Mouse (Mus musculus) cerebellum, adult 2 months (tissue): ENCODE measurements around the gene Slc22a2. TPM values are rescaled to one million over a fixed set of nuclear protein-coding genes. Genes with fewer than 3 reads are reported as not detected.
"Not testable (repeated sequence)": the region's sequence is repeated elsewhere in the genome, so short reads cannot be mapped to it uniquely, and the experiment has no call there.

Source experiments
- DNase-seq, 2 experiments: peaks; one replicate each; pipeline ENCODE4 v3.0.0; 2021
- H3K27ac ChIP-seq: fragments of 200-500 bp; 2 replicates; pipeline ENCODE4 v1.5.1; 2012; ENCODE audit warnings: low read length, control low read depth, inconsistent platforms; ENCODE audit not compliant: insufficient read depth
- H3K27me3 ChIP-seq: fragments of 200-500 bp; 2 replicates; pipeline ENCODE4 v1.6.1; 2012; ENCODE audit warnings: inconsistent platforms, mild to moderate bottlenecking, low read length, moderate library complexity; ENCODE audit not compliant: control insufficient read depth, insufficient read depth
- H3K4me1 ChIP-seq: fragments of 200-500 bp; 2 replicates; pipeline ENCODE4 v1.6.1; 2011; ENCODE audit warnings: low read length; ENCODE audit not compliant: control insufficient read depth, insufficient read depth
- H3K4me3 ChIP-seq: fragments of 200-500 bp; replicated peaks from 2 replicates; pipeline ENCODE3; 2011; ENCODE audit warnings: mild to moderate bottlenecking, low read depth, low read length, control low read depth; ENCODE audit not compliant: insufficient read depth
- CTCF ChIP-seq: fragments of 200-500 bp; IDR thresholded peaks from 2 replicates; pipeline ENCODE4 v1.5.1; 2011; ENCODE audit warnings: low read depth, mild to moderate bottlenecking, control low read depth, low read length, moderate library complexity, borderline replicate concordance; ENCODE audit not compliant: insufficient read depth
- POLR2A ChIP-seq: fragments of 200-500 bp; IDR thresholded peaks from 2 replicates; pipeline ENCODE4 v1.6.1; 2011; ENCODE audit warnings: low read length, control low read depth, borderline replicate concordance; ENCODE audit not compliant: insufficient read depth
- WGBS: fragments of 180-500 bp; shearing (Covaris S2); methylation state at CpG from one replicate; pipeline ENCODE4 v1.1.7; 2018; 5-methylcytosine and 5-hydroxymethylcytosine counted together
- polyA plus RNA-seq: library from polyadenylated mRNA; depleted of rRNA; stranded (reverse); fragments of >200 nt; gene quantifications from 2 replicates; pipeline ENCODE4 v1.2.3, GENCODE M21; 2012; rRNA removed

The Slc22a2 gene
- polyA plus RNA-seq = 0.16 and 0.27 TPM in 2 replicates

DNA sequence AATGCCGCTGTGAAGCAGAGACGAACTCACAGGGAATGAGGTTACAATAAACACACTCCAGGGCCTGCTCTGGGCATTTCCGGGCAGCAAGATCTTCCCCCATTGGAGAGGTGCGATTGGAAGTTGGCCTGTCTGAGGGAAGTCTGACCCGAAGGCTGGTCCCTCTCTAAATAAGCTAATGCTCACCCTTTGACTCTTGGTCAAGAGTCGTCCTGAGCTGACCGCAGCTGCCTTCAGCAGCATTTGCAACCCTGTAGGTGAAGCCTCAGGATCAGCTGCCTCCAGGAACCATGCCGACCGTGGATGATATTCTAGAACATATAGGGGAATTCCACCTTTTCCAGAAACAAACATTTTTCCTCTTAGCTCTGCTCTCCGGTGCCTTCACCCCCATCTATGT is at the start of gene Slc22a2:
TSS of gene Slc22a2 (plus strand) at position 142 of the 400 bp plus-strand sequence.
- Histone ChIP-seq H3K4me3 (no peak within 1 kb of the TSS), H3K4me1 (peaks cover 3% of the 10 kb centered on the region; the same call in 1 of the 2 replicates), H3K27ac (no peak within 1 kb of the TSS), H3K27me3 (no peaks in the 10 kb centered on the region; the same call in 1 of the 2 replicates)
- WGBS = 87% methylated on average over 10 of the region's 10 CpGs
- DNase-seq = no peak
- TF ChIP-seq CTCF (no peak), POLR2A (no peak)

- peak; percentile 61 to 64 for DNase-seq
- Histone ChIP-seq H3K27me3 (no peaks in the 10 kb centered on the region), H3K4me3 (no peak overlapping the region), H3K4me1 (no peaks in the 10 kb centered on the region), H3K27ac (no peak overlapping the region)
- TF ChIP-seq CTCF (peak; percentile 80), POLR2A (no peak)
- 50% methylated on average over 13 of the region's 13 CpGs for WGBS
Observed at GRCm38 (mm10) chr17:12534353-12535145, 49.4 kb upstream of the Slc22a2 start.

- no peaks in the 10 kb centered on the region for H3K27me3 ChIP-seq
- no peak for DNase-seq
- H3K27ac ChIP-seq = no peak overlapping the region
- TF ChIP-seq POLR2A (no peak), CTCF (no peak)
- H3K4me1 ChIP-seq = no peaks in the 10 kb centered on the region
- WGBS = 85% methylated on average over 4 of the region's 4 CpGs
- no peak overlapping the region for H3K4me3 ChIP-seq
Observed at GRCm38 (mm10) chr17:12562215-12562614, 21.7 kb upstream of the Slc22a2 start.

GRCm38 (mm10) chr17:12564481-12565000 is 19.4 kb upstream of the Slc22a2 start:
- DNase-seq, H3K27me3 ChIP-seq, H3K27ac ChIP-seq, H3K4me3 ChIP-seq, H3K4me1 ChIP-seq: not testable (repeated sequence)
- WGBS = 89% methylated on average over 6 of the region's 6 CpGs

DNA sequence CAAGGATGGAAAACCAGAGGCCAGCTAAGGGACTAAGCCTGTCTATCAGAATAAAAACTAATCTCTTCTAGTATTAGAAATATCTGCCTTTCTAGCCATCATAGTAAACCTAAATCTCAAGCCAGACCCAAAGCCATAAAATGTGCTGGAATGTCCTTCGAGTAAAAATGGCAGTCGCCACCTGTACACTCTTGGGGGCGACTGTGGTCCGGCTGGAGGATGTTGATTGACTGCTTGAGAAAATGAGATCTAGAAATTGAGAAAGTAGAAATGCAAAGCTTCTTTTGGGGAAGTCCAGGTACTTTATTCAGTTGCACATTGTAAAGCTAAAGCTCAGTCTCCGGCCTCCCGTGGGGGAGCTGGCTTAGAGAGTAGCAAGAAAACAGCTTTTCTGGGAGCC is 18.5 kb upstream of the Slc22a2 start:
- H3K27ac ChIP-seq = no peak overlapping the region
- H3K4me3 ChIP-seq = no peak overlapping the region
- 91% methylated on average over 6 of the region's 6 CpGs for WGBS
- H3K27me3 ChIP-seq = no peaks in the 10 kb centered on the region
- TF ChIP-seq POLR2A (no peak), CTCF (no peak)
- no peak for DNase-seq
- no peaks in the 10 kb centered on the region for H3K4me1 ChIP-seq

- no peak overlapping the region for H3K4me3 ChIP-seq
- no peak for DNase-seq
- H3K27ac ChIP-seq = no peak overlapping the region
- WGBS = 57% methylated on average over 6 of the region's 6 CpGs
- peaks cover 4% of the 10 kb centered on the region; the same call in 1 of the 2 replicates for H3K4me1 ChIP-seq
- TF ChIP-seq POLR2A (no peak), CTCF (no peak)
- H3K27me3 ChIP-seq = no peaks in the 10 kb centered on the region
Observed at GRCm38 (mm10) chr17:12571316-12571715, 12.6 kb upstream of the Slc22a2 start.

DNA sequence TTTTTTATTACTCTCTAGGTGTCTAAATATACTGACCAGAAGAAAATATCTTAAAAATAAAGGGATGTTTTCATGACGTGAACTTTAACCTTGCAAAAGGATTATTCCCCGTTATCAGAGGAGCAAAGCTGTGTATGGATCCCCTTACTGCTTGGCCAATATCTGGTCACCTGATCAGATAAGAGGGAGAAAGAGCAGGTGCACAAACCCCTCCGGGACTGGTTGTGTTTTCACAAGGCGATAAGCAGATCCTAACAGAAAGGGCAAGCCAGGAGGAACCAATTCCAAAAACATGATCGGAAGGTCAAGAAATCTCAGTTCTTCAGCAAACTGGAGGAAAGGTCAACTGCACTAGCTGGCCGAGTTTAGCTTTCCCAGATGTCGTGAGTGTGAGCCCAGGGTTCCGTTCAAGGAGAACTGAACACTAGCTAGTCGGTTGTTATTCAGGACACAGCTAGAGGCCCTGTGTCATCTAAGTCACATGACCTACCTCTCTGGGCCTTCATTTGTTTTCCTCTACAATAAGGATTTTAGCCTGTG is 11.9 kb upstream of the Slc22a2 start:
- WGBS = 76% methylated on average over 9 of the region's 9 CpGs
- Histone ChIP-seq H3K4me3 (no peak overlapping the region), H3K4me1 (peaks cover 4% of the 10 kb centered on the region; the same call in 1 of the 2 replicates), H3K27ac (no peak overlapping the region), H3K27me3 (no peaks in the 10 kb centered on the region)
- DNase-seq = no peak
- no peak for TF ChIP-seq POLR2A

GRCm38 (mm10) chr17:12575391-12575790 is 8.5 kb upstream of the Slc22a2 start:
- 38% methylated on average over 6 of the region's 6 CpGs for WGBS
- TF ChIP-seq POLR2A (no peak), CTCF (no peak)

More at GRCm38 (mm10) chr17:12575391-12575790, 8.5 kb upstream of the Slc22a2 start:
- H3K4me3 ChIP-seq = no peak overlapping the region
- H3K27me3 ChIP-seq = no peaks in the 10 kb centered on the region
- peaks cover 4% of the 10 kb centered on the region; the same call in 1 of the 2 replicates for H3K4me1 ChIP-seq
- DNase-seq = peak in 1 of 2 experiments; percentile 12
- no peak overlapping the region for H3K27ac ChIP-seq
